Mouse (Mus musculus) ovary, adult 18-20 months (tissue): Measurements from ENCODE around the gene Gabpb2.
A peak's percentile ranks its signal among the peaks of the same experiment; 100 is the strongest.
"Not testable (repeated sequence)": the region's sequence is repeated elsewhere in the genome, so short reads cannot be mapped to it uniquely, and the experiment has no call there.

Source experiments
- DNase-seq: peaks from one replicate; pipeline ENCODE4 v3.0.0; 2022; ENCODE audit warnings: low spot score, mixed read lengths

Gabpb2 gene

DNA sequence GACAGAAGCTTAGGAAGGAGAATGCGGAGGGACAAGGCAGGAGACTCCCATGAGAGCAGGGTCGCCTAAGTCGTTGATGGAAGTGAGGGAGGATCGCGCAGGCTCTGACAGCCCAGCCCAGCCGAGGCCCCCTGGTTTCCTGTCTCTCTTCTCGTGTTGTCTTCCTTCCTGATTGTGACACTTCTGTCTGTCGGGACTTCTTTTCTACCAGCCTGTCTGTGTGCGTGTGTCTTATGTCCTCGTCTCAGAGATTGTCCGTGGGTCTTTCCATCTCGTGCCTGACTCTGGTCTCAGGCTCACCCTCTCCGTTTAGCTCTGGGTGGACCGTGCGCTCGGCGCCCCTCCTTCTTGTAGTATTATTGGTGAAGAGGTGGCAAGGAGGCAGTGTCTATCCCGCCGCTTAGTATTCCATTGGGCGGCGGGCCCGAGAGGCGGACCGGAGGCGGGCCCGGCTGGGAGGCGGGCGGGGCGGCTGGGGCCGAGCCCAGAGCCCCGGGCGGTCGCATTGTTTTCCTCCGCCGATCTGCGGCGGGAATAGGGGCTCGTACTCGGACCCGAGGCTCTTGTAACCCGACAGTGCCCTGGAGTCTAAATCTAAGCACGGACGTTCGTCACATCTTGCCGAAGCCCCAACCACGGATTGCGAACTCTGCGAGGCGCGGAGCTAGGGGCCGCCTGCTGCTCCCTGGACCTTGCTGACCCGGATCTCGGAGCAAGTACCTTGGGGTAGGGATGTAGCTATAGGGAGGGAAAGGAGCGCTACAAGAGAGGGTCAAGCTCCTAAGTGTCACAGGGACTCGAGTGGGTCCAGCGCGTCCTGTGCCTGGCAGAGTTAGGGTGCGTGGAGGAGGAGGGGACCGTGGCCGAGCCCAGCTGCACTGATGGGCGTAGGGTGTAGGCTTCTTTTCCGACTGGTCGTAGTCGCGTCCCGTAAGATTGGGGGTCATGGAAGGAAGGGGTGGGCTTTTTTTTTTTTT is 57.4 kb downstream of the Gabpb2 start, which contains the start of gene Sema6c:
TSS of gene Sema6c (plus strand) at position 471 of the 977 bp plus-strand sequence.
- peak; percentile 88 for DNase-seq

DNA sequence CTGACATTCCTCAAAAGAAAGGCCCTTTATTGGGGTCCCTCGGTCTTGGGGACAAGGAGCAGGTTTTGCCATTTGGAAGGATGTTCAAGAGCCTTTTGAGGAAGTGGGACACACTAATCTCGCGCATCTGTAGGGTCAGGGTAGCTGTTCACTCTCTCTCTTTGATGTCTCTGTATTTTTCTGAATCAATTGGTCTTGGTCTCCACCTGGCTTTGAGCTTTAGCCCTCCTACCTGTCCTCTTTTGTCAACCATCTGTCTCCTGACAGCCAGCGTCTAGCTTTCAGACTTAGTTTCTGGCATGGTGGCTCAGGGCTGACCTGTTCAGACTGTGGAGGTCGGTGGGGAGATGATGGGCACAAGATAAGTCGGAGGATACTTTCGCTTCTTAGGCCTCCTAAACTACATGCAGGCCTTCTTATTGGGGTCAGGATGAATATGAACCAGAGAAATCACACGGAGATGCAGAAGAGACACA is 58.2 kb downstream of the Gabpb2 start:
- DNase-seq, result no peak

DNA sequence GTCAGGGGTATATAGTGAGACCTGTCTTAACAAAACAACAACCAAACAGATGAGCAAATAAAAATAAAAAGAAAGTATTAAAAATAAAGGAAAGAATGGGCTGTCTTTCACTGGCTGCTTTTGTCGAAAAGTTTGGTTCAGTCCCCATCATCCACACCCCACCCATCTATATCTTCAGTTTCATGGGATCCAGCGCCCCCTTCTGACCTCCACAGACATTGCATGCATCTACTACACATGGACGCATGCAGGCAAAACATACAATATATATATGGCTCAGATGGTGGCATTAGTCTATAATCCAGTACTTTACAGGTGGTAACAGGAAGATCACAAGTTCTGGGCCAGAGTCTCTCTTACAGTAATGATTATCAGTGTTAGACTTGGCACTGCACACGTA is 63.8 kb downstream of the Gabpb2 start:
- no peak for DNase-seq

DNA sequence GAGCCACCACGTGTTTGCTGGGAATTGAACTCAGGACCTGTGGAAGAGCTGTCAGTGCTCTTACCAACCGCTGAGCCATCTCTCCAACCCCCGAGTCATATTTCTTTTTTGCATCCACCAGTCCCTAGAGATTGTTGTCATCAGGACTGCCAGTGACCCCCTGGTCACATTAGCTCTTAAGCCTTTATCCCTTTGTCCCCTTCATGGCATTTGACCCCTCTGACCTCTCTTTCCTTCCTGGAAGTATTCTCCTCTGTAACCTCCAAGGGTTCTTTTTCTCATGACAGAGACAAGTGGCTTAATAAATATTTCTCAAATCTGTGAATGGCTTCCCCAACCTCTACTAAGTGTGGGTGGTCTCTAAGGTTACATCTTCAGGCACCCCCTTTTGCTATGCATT is 69.8 kb downstream of the Gabpb2 start:
- no peak for DNase-seq

DNA sequence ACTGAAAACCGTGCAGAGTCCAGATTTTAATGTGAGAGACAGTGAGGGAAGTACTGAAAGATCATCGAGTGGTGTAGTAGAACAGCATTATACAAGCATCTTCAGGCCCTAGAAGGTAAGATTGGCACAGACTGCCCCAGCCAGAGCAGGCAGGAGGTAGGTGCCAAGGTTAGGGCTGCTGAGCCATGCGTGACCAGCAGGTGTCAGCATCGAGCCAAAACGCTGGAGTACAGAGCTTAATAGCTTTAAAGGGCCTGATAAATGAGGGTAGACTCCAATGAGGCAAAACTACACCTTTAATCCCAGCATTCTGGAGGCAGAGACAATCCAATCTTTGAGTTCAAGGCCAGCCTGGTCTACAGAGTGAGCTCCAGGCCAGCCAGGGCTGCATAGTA is 75.1 kb downstream of the Gabpb2 start:
- DNase-seq, result peak; percentile 66

DNA sequence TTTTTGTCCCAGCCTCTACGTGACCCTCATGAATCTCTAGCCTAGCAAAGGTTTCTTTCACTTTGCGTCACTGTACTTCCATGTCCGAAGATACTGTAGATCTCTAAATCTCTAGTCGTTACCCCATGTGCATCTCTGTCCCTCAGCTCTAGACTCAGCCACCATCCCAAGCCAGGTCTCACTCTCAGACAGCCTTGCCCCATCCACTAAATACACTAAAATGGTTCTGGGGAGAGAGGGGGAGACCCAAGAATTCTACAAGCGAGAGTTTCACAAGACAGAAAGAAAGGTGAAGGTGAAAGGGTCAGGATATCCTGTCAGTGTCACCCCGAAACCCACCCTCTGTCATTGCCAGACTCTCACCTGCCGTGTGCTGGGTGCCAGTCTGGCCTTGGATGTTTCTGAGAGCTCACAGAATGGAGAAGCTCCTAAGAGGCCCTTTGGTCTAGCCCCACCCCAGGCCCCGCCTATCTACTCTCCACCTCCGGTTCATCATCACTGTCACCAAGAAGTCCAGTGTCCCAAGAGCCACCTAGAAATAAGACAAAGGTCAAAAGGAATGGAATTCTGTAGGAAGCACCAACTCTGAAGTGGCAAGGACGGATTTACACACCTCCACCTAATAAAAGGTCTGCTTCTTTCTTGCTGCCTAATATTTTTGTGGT is 75.6 kb downstream of the Gabpb2 start, which contains the start of gene Tnfaip8l2:
TSS of gene Tnfaip8l2 (minus strand) at position 409 of the 665 bp plus-strand sequence.
- no peak for DNase-seq

DNA sequence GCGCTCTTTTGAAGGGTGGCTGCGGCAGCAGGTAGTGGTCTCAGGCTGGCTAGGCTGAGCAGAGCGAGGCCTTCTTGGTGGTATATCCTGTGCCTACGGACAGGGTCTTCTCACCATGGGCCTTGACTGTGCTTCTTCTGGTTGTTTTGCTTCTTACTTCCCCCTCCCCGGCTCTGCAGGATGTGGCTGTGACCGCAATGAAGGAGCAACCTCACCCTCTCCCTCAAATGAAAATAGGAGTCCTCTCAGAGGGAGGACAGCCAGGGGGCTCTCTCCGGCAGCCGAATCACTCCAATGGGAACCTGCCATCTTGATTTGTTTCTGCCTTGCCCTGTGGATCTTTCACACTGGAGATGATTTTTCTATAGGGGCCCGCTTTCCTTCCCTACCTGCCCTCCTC is 76.2 kb downstream of the Gabpb2 start:
- no peak for DNase-seq

DNA sequence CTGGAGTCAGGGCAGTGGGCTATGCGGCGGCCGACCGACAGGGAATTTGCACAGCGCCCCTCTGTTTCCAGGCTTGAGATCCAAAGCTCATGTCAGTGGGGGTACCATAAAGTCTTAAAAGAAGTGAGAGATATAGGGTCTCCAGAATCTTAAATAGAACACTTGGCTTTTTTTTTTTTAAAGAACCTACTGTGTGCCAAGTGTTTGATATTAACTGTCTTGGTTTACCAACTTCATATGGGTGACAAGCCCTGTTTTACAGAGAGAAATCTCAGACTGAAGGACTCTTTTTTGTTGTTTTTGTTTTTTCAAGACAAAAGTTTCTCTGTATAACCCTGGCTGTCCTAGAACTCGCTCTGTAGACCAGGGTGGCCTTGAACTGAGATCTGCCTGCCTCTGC is 76.9 kb downstream of the Gabpb2 start:
- no peak for DNase-seq

DNA sequence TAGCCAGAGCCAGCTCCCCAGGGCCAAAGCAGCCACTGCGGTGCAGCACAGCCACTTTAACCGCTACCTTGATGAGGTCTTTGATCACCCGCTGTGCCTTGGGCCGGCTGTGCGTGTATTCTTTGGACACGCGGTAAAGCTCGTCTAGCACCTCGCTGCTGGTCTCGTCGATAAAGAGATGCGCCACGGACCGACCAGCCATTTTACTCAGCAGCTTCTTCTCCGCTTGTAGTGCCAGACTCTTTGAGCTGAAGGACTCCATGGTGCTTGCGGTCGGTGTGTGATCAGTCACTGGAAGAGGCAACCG is 77.5 kb downstream of the Gabpb2 start:
- DNase-seq, result no peak

DNA sequence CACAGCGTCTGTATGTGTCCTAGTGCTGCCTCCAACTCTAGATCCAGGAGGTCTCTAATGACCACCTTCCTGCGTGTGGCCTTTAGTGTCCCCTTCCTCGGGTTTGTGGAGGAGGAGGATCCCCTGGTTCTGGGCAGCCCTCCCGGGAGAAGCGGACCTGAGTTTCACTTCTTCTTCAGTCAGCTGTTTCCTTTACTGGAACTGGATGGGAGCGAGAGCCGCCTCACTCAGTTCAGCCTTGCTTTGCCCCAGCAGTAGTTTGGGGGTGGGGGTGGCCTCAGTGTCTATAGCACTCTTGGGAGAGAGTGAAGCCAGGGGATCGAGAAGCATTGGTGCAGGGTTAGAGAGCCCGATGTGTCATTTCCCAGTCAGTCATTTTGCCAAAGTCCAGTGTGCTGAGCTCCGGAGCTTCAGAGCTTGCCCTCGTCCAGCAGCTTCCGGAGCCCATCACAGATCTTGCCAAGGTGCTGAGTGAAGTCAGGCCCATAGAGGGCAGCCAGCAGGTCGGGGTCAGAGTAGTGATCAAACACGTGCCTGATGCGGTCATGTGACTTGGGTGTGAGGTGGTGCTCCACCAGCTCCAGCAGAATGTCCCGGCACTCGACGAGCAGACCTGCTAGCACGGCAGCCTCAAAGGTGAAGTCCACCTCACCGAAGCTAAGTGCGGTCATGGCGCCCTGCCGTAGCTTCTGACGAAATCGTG is 78.0 kb downstream of the Gabpb2 start:
- DNase-seq, result no peak

DNA sequence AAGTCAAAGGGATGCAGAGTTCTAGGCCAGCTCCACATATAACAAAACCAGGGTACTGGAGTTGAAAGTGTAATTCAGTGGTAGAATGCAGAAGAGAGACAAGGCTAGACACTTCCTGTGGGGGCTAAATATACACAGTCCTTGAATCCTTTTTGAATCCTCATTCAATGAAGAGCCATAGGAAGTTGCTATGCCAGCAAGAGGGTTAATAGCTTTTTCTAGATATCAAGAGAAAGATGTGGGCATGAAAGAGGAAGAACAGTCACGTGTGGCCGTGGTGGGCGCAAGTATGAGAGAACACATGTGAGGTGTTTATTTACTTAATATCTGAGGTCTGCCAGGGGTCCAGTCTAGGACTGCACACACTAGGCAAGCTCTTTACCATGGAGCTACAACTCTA is 81.4 kb downstream of the Gabpb2 start:
- DNase-seq, result no peak

DNA sequence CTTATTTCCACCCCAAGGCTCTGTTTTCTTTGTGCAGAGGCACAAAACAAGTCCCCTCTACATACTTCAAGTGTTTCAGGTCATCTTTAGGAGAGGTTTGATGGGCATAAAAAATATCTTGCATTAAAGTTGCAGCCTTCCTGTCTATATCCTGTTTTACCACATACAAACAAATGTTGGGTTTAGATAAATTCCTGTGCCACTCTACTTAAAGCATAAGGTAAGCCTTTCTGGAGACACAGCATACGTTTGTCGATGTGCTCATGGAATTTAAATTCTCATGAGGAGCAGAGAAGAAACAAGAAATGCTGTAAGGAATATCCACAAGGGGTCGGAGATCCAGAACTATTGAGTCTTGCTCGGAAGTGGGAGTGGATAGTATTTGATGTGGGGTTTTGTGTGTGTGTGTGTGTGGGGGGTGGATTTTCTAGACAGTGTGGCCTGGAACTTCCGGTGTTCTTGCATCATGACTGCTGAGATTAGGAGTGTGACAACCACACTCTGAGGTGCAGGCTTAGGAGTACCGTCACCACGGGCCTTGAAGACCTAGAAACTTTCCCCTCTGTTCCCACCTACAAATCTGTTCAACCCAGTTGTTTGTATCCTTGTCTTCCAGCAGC is 82.2 kb downstream of the Gabpb2 start:
- no peak for DNase-seq

DNA sequence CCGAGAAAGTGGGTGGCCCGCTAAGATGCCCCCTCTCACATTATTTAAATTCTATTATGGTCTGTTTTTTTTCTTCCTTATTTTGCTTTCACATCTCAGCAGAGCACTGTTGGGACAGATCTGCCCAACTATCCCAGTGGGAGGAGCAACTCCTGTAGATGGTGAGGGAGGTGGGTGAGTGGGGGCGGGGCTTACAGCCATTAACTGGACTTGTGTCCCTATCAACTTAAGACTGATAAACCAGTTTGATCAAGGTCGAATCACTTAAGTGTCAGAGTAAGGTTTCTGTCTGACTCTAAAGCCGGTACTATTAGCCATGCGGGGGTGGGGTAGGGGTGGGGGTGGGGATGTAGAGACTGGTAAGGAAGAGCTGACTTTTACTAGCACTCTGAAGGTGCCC is 82.7 kb downstream of the Gabpb2 start:
- DNase-seq, result peak; percentile 72

DNA sequence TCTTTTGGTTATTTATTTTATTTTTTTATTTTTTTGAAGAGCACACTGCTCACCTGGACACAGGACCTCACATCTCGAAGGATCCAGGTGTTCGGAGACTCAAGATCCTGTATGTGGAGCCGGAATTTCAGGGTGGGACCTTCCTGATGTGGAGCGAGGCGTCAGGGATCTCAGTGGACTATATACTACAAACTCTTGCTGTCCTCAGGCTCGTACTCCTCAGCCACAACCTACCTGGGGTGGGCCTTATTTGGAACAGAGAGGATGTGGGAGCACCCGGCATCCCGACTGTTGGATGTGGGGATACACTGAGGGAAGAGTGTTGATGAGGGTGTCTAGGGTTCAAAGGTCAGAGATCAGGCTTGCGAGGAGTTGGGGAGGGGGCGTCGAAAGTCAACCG is 83.6 kb downstream of the Gabpb2 start:
- not testable (repeated sequence) for DNase-seq

DNA sequence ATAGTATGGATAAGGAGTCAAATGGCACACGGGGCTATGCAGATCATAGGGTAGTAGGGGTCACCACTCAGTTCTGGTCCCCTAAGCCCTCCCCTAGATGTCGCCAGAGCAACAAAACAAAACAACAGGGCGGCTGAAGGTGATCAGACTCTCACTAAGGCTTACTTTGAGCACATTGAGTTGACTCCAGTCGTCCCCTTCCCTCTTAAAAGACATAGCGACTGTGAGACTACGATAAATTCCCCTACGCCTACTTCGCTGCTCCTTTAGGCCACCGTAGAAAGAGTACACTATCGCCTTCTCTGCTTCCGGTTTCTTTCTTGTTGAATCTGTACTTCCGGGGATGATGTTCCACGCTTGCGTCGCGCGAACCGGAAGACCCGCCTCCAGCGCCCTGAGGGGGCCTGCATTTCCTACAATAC is 84.0 kb downstream of the Gabpb2 start, which contains the start of the genes Scnm1 and Lysmd1:
TSS of gene Scnm1 (minus strand) at position 332 of the 422 bp plus-strand sequence.
TSS of gene Lysmd1 (plus strand) at position 409 of the 422 bp plus-strand sequence.
- DNase-seq, result peak; percentile 89

DNA sequence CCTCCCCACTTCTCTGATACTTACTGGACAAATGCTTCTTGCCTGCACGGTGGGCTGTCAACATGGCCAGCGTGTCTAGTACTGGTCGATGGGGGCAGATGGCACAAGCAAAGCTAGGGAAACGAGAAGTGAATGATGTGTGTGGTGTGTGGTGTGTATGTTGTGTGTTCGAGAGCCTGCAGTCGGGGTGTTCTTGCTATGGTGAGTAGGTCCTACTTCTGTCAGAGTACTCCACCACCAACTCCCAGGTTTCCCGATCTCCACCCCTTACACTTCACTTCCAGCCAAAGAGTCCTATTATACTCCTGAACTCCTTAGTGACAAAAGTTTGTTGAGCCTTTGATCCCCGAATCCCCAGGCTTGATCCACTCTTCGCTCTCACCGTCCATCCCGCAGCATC is 84.5 kb downstream of the Gabpb2 start:
- DNase-seq, result no peak

DNA sequence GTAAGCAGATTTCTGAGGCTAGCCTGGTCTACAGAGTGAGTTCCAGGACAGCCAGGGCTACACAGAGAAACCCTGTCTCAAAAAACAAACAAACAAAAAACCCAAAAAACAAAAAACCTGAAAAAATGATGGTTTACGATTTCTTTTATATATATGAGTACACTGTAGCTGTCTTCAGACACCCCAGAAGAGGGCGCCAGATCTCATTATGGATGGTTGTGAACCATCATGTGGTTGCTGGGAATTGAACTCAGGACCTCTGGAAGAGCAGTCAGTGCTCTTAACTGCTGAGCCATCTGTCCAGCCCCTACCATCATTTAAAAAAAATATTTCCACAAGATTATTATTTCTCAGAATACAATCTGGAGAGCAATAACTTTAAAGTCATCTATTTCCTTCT is 85.3 kb downstream of the Gabpb2 start:
- DNase-seq, result not testable (repeated sequence)
